Mouse (Mus musculus): Measurements from ENCODE around the gene Etfbkmt.

DNA sequence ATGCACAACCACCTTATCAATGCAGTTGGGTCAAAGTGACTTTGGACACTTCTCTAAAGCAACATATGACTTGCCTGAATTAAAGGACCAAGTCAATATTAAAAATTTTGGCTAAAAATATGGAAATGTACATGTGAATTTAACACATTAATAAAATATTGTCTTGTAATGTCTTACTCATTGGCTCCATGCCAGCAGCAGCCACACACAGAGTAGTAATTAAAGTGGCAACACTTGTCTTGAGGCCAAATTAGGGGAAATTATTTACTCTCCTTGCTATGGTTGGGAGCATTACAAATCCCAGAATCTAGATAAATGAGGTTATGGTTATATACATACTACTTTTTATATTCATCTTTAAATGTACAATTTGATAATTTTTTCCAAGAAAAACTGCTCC, 22.7 kb upstream of the Etfbkmt start:
- TF ChIP-seq POLR2A (IDR thresholded peaks at IDR 0.05; ENCODE audit: borderline replicate concordance, control insufficient read depth, low read depth, low read length), result no peak
- no peak for TF ChIP-seq CTCF (IDR thresholded peaks at IDR 0.05; ENCODE audit: control insufficient read depth, insufficient read depth, low read length)
